Mouse (Mus musculus) gastrocnemius, adult 2 months (tissue): Measurements from ENCODE around the gene Lnx1. TPM values are rescaled to one million over a fixed set of nuclear protein-coding genes. Genes with fewer than 3 reads are reported as not detected.

Source experiments
- DNase-seq: peaks from one replicate; pipeline ENCODE4 v3.0.0; 2022
- H3K27ac ChIP-seq: fragments of 200-600 bp; 2 replicates; pipeline ENCODE4 v1.8.1; 2022; ENCODE audit warnings: mild to moderate bottlenecking
- H3K4me3 ChIP-seq: fragments of 200-600 bp; 2 replicates; pipeline ENCODE4 v1.8.1; 2022; ENCODE audit warnings: mild to moderate bottlenecking, moderate library complexity
- CTCF ChIP-seq: fragments of 200-600 bp; IDR thresholded peaks from 2 replicates; pipeline ENCODE4 v1.8.1; 2022; ENCODE audit warnings: antibody characterized with exemption, mild to moderate bottlenecking, moderate library complexity
- intact Hi-C: fragments of 180-260 bp; cut with DNase I; formaldehyde crosslinking; loops from one replicate; pipeline ENCODE4 v1.15.1; 2025
- total RNA-seq, 2 experiments: library from RNA; stranded (reverse); gene quantifications; 2 replicates each; pipeline ENCODE4 v1.2.3; 2021

The Lnx1 gene
- total RNA-seq, 2 experiments from 2014 or later = 3.4 to 4.9 TPM

GRCm38 (mm10) chr5:74688822-74689221, 13.9 kb downstream of the Lnx1 start:
- no peak overlapping the region for H3K4me3 ChIP-seq
- H3K27ac ChIP-seq = peak overlapping the region; percentile 66
- intact Hi-C loops = no loop called here
- no peak for TF ChIP-seq CTCF
- DNase-seq = no peak

DNA sequence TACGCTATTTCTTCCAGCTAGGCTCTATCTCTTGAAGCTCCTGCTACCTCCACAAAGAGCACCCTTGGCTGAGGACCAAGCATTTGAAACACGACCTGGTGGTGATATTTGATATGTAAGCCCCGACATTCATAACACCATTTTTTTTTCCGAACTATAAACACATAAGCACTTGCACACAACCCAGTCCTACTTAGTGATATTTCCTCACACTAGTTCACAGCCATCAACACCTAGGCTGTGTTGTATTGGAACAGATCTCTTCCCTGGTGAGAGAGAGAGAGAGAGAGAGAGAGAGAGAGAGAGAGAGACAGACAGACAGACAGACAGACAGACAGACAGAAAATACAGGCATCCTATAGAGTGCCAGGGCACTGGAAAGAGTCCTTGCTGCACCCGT, 17.8 kb downstream of the Lnx1 start:
- H3K27ac ChIP-seq = no peak overlapping the region
- no peak for DNase-seq
- no peak overlapping the region for H3K4me3 ChIP-seq
- intact Hi-C loops = no loop called here
- no peak for TF ChIP-seq CTCF

DNA sequence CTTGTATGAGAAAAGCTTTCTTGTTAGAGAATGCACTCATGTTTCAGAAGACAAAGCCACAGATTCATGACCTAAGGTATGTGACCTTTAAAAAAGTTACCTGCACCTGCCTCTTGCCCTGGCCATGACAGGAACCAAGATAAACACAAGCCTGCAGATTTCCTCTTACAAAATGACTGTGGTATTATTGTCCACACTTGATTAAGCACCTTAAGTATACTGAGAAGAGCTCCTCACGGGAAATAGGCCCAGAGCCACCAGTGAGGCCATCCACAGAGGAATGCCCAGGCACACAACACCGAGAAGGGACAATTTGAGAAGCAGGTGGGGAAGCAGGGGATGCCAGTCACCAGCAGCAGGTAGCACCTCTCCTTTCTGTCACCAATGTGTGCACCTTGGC, 18.9 kb downstream of the Lnx1 start:
- Histone ChIP-seq H3K4me3 (no peak overlapping the region), H3K27ac (peak overlapping the region; percentile 5; the same call in 1 of the 2 replicates)
- TF ChIP-seq CTCF = no peak
- intact Hi-C loops = no loop called here
- DNase-seq = no peak

DNA sequence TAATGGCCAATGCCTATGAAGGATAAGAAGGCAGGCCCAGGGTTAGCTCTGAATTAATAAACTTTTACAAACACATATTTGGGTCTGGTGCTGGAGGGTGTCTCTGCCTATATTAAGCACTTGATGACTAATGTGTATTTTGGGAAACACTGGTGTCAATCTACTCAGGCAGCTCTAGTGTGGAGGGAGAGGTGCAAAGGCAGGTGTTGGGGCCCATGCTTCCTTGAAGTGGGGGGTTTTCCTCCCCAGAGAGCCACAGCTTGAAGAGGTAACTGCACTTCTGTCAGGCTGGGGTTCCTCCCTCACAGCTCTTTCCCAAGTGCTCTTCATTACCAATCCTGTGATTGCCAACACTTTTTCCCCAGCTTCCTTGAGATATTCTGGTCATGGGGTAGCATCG, 20.0 kb downstream of the Lnx1 start:
- Histone ChIP-seq H3K27ac (no peak overlapping the region), H3K4me3 (no peak overlapping the region)
- intact Hi-C loops = no loop called here
- no peak for TF ChIP-seq CTCF
- DNase-seq = no peak

DNA sequence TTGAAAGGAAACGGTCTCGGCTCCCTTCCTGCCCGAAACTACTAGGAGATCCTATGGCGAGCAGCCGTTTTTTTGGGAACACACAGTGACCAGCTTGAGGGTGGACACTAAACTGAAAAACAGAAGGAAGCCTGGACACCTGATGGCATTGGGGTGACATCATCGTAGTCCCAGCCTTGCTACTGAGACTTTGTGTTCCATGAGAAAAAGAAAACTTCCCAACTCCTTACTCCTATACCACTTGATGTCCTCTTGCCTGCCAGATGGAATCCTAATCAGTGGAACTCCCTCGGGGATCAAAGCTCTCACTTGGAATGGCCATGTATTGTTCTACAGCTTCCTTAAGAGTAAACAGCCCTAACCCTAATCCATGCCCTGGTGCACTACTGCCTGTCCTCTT, 23.1 kb downstream of the Lnx1 start:
- DNase-seq = peak; percentile 55
- peak overlapping the region; percentile 77 for H3K27ac ChIP-seq
- no peak for TF ChIP-seq CTCF
- no peak overlapping the region for H3K4me3 ChIP-seq
- intact Hi-C loops = no loop called here

DNA sequence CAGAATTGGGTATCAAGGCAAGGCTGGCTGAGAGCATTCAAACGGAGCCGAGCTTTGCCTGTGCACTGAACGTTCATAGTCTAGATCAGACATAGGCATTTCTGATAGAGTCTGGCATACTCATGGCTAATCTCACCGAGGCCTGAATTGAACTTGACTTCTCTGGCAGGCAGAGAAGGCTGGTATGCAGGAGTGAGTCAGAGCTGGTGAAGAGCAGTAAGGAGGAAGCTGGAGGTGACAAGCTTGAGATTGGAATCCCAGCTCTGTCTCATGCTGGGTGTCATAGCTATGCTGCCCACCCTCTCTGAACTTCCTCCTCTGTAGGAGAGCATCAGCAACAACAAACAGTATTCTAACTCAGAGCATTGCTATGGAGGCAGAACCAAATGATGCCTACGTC, 24.0 kb downstream of the Lnx1 start:
- Histone ChIP-seq H3K4me3 (no peak overlapping the region), H3K27ac (peak overlapping the region; percentile 77)
- intact Hi-C loops = no loop called here
- TF ChIP-seq CTCF = no peak
- DNase-seq = no peak

DNA sequence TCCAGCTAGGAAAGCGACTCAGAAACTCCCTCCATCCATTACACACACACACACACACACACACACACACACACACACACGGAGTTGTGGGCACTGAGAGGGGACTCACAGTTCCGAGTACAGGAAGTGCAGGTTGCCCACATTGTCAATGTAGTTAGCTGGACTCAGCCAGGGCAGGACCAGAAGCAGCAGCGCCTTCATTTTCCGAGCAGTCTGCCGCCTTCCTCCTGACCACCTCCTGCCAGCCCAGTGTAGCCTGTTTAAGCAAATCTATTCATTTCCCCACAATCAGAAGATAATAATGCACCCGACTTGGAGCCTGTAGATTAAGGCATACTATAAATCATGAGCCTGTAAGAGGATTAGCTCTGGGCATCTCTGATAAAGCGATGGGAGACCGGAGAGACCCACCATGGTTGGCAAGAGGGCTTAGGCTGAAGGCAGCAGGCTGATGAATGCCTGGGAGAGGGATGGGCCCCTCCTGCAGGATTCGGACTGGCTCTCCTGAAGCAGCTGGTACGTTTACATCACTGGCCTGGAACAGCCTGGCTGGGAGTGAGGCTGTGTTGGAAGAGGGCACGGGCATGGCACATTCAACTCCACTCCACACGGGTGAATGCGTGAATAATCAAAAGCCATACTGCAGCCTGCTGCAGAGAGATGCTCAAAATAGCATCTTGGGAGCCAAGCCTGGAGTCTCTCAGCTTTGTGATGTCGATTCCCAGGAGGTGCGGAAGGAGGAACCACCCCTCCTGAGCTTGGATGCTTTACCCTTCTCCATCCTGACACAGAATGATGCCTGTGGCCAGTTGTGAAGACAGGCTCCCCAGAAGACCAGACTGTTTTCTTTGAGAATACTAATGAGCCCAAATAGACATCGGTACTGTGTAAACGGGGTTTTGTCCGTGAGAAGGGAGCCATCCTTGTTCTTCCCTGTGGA, 25.0 kb downstream of the Lnx1 start:
- H3K4me3 ChIP-seq = peak overlapping the region; percentile 53
- intact Hi-C loops = no loop called here
- peak; percentile 28 for DNase-seq
- H3K27ac ChIP-seq = peak overlapping the region; percentile 77
- no peak for TF ChIP-seq CTCF

DNA sequence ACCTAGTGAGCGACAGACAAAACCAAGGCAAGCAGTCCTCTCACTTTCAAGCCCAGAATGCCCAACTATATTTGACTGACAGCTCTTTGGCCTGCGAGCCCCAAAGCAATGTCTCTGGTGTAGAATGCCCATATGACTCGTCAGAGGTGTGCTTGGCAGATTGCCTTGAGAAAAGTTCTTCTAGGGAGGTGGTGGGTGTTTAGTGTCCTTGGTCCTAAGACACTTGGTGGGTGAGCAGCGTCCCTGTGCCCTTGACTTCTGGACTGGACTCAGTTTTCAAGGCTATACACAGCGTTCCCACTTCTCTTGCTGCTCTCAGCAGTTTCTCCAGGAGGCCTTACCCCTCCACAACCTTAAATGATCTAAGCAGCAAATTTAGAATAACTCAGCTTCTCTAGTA, 30.2 kb downstream of the Lnx1 start:
- intact Hi-C loops = no loop called here
- Histone ChIP-seq H3K27ac (no peak overlapping the region), H3K4me3 (no peak overlapping the region)
- no peak for TF ChIP-seq CTCF
- no peak for DNase-seq

DNA sequence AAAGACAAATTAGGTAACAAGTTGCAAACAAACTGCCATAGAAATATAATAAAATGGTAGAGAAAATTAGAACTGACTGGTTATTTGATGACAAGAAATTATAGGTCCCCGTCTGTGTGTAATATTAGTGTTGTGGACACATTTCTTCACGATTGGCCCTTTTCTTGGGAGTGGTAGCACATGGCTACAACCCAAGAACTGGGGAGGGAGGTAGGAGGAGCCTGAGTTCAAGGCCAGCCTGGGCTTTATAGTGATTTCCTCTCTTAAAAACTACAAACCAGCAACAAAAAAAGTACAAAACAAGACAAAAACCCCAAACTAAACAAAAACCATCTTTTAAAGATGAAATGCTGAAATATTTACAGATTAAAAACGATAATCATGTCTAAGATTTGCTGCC, 31.8 kb downstream of the Lnx1 start:
- TF ChIP-seq CTCF = no peak
- intact Hi-C loops = no loop called here
- Histone ChIP-seq H3K27ac (no peak overlapping the region), H3K4me3 (no peak overlapping the region)
- DNase-seq = no peak

DNA sequence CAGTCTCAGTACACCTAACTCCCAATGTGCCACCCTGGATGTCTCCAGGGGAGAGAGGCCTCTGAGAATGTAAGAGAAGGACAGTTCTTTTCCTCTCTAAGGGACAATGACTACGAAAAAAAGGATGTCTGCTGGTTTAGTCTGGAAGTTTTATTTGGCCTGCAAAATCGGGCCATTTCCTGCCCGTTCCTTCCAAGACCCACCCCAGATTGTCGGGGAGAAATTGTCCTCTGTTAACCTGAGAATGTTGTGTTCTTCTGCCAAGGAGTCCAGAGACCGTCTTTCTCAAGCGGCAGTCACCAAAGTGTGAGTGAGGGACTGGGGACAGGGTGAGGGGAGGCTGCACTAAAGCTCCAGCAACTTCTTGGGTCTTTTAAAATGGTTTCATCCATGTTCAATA, 32.8 kb downstream of the Lnx1 start:
- Histone ChIP-seq H3K27ac (peak overlapping the region; percentile 72), H3K4me3 (peak overlapping the region; percentile 22)
- no peak for DNase-seq
- TF ChIP-seq CTCF = no peak
- intact Hi-C loops = no loop called here

DNA sequence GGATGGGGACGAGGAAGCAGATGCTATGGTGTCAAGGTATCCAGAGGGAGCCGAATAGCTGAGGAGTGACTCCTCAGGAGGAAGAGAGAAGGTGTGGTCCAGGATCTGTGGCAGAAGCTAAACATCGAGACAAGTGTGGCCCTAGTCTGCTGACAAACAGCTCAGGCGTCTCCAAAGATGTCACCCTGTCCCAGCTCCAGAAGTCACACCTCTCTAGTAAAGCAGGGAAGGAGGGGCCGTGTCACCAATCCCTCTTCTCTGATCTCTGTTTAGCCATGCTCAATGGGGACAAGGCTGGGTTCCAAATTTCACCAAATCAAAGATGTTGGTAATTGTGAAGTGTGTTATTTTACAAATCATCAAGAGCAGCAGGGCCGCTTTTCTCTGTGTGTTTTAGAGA, 33.8 kb downstream of the Lnx1 start:
- no peak for DNase-seq
- no peak for TF ChIP-seq CTCF
- peak overlapping the region; percentile 72; the same call in 1 of the 2 replicates for H3K27ac ChIP-seq
- no peak overlapping the region for H3K4me3 ChIP-seq
- intact Hi-C loops = no loop called here

DNA sequence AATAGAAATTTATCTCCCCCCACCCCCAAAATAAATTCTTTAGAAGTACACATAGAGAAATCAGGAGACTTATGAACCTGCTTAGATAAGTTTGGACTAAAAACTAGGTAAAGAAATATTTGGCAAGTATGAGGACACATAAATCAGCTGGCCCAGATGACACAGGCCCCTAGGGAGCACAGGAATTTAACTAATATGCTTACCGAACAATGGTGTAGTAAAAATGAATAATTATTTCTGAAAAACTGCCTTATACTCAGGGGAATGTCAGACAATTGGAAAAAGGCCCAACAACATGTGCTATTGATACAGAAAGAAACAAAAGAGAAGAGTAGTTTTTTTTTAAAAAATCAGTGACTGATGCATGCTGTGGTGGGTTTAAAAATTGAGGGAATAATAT, 40.1 kb downstream of the Lnx1 start:
- no peak for TF ChIP-seq CTCF
- DNase-seq = peak; percentile 43
- intact Hi-C loops = no loop called here
- H3K4me3 ChIP-seq = no peak overlapping the region
- H3K27ac ChIP-seq = peak overlapping the region; percentile 72; the same call in 1 of the 2 replicates

- no peak overlapping the region for H3K4me3 ChIP-seq
- no peak for TF ChIP-seq CTCF
- H3K27ac ChIP-seq = peak overlapping the region; percentile 72
- intact Hi-C loops = no loop called here
- DNase-seq = no peak
These were observed 40.8 kb downstream of the Lnx1 start for GRCm38 (mm10) chr5:74661734-74662560.
